In genomic region chr2:52242691-52243090, GRCm38 (mm10) we compare ENCODE assay signal across 12 mouse cellular contexts.
DNase-seq lines count a peak whose midpoint lies in the region.
"Had no signal": no experiment of that assay in that cellular context is flagged by ENCODE, and none has a peak within 500 bp of the region (broad histone marks: within the 10 kb centered on the region; RNA-seq: fewer than 3 reads in every experiment).

No protein-coding gene starts in this region.

- DNase-seq in brain, adult 2 months (ENCODE audit: low read depth, low spot score), result peak; percentile 91
- DNase-seq in cerebellum, adult 11-12 months, result peak; percentile 77
- DNase-seq in cerebellum, adult 9-10 months, result peak; percentile 86
- DNase-seq in cerebellum, postnatal 25 days, result peak; percentile 50 to 68
- DNase-seq in left cerebral cortex, adult 11 months (ENCODE audit: low spot score), result no peak
- DNase-seq in retina, postnatal 1 day, result no peak
- DNase-seq in adrenal gland, adult 8-10 months, result no peak
- DNase-seq: adrenal gland, postnatal 10 days; gastrocnemius, postnatal 10 days; heart, adult 2 months; heart, postnatal 4 days; kidney, adult 18-20 months had no signal

Comparison
In these comparisons a context has a peak if more than half of its experiments do, and no peak if none do; other contexts are left out.
1. DNase-seq: peak in brain, adult 2 months (single experiment), cerebellum, adult 11-12 months (single experiment), cerebellum, adult 9-10 months (single experiment) and cerebellum, postnatal 25 days (2 of 2); none in left cerebral cortex, adult 11 months (single experiment), retina, postnatal 1 day (single experiment) and adrenal gland, adult 8-10 months (single experiment).